Mouse (Mus musculus): ENCODE data around the gene Rasa3.

Rasa3 gene

GRCm38 (mm10) chr8:13647591-13647990 is 29.8 kb downstream of the Rasa3 start:
- no peak for DNase-seq

- DNase-seq: no peak
These were observed 32.3 kb downstream of the Rasa3 start for GRCm38 (mm10) chr8:13644932-13645676.

DNA sequence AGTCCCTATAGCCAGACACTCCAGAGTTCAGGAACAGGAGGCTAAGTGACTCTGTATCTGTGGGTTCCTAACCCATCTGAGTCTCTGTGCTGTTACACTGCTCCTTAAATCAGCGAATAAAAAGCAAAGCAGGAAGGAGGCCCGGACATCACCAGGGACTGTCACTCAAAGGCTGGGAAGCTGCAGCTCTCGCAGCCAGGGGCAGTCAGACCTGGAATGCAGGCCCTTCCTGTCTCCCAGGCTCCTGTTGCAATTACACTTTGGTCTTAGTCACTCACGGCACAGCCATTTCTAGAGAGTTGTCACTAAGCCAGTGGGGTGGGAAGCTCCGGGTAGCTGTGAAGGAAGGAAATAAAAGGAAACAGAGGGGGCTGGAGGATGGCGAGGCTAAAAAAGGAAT is 33.2 kb downstream of the Rasa3 start:
- no peak for DNase-seq

DNA sequence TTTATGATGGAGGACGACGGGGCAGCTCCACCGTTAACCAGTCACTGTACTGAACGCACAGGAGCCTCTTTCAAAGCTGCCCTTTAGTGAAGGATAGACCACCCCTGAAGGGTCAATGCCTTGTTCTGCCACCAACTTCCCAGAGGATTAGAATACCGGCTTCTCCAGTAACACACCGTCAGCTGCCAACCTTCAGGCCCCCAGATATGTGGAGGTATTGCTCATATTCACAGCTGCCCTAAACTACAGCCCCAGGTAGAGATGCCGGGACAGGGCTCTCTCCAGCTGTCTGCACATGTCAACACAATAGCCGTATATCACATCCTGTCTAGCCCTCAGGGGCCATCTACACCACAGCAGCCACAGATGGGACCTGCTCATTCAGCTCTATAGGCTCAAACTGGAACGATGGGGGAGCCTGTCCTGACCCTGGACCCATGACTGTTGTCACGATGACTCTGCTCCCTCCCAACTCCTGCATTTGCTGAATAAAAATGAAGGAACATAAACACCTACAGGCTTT is 34.7 kb downstream of the Rasa3 start:
- DNase-seq: no peak

DNA sequence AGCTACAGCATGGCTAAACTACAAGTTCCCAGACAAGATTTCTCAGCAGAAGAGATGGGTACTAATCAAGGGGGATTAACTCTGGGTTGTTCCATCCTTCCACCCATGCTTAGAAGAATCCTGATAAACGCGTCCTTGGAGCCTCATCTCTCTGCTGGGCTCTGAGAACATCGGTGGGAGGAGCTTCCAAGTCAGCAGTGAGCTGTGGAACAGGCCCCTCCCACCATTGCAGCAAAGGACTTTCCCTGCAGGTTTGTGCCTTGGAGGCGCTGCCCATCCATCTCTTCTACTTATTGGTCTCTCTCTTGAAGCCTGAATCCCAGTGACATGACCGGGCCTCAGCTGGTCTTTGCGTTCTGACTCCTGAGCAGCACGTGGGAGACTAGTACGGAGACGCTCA is 36.2 kb downstream of the Rasa3 start:
- no peak for DNase-seq

DNA sequence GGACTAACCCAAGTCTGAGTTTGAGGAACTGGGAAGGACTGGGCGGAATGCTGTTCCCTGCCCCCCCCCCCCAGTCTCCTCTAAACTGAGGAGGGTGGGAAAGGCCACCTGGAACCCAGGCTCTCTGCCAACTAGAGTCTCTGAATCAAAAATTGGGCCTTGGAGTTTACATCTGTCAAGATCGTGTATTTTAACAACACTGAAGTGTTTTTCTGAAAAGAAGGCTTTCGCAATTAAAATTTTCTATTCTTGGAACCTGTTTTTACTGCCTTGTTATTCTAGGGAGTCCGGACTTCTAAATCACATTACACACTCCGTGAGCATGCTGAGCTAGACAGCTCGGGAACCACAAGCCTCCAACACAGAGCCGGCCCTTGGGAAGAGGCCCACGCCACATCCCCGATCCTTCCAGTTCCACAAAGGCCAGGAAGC is 36.9 kb downstream of the Rasa3 start:
- DNase-seq: no peak

GRCm38 (mm10) chr8:13633107-13633506 is 44.3 kb downstream of the Rasa3 start:
- no peak for DNase-seq

GRCm38 (mm10) chr8:13632309-13632708 is 45.1 kb downstream of the Rasa3 start:
- DNase-seq: peak; percentile 45

- no peak for DNase-seq
These were observed 46.6 kb downstream of the Rasa3 start for GRCm38 (mm10) chr8:13630754-13631153.

GRCm38 (mm10) chr8:13630171-13630570 is 47.2 kb downstream of the Rasa3 start:
- DNase-seq: no peak

GRCm38 (mm10) chr8:13629351-13630090 is 47.9 kb downstream of the Rasa3 start:
- DNase-seq: no peak

DNA sequence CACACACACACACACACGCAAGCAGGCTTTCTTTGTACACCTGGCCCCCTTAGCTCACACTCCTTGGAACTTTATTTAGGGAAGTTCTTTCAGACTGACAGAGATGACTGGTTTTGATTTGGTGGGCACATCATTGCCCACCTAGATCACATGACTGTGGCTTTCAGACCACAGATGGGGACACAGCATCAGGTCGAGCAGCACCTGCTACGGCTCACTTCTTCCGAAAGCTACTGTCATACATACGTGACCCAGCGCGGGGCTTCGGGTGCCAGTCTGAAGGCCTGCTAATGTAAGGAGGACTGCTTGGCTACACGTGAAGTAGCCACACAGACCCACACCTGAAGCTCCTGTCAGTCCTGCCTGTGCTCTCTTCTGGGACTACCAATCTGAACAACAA is 49.3 kb downstream of the Rasa3 start:
- no peak for DNase-seq

DNA sequence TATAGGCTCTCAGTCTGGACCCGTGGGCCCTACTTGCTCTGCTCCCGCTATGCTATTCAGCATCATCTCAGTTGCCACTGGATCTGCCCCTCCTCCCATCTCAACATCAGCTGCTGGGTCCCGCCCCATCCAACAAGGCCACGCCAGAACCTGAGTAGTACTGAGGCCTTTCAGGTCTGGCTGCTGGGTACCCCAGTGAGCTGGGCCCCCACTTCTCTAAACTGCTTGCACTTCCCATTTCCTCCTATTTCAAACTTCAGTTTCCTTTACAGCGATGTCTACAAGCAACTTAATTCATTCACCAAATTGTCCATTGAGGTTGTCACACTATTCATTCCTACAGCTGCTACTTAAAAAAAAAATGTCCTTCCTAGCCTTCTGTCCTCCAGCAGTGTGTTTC is 49.8 kb downstream of the Rasa3 start:
- no peak for DNase-seq

DNA sequence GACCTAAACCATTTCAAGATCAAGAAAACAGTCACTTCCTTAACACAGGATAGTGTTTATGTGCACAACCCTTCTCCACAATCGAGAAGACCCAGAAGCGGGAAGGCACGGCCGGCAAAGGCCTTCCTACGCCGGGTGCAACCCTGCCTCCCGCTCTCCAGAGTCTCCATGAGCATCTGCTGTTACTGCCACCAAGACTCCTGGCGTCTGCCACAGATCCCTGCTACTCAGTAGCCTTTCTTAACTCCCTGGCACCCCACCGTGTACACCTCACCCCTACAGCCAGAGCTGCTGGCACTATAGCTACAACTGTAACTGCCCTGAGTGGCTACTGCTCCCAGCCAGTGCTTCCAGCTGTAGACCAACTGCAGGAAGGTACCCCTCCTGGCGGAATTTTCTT is 51.3 kb downstream of the Rasa3 start:
- DNase-seq: no peak

- no peak for DNase-seq
These were observed 52.0 kb downstream of the Rasa3 start for GRCm38 (mm10) chr8:13625281-13625970.

DNA sequence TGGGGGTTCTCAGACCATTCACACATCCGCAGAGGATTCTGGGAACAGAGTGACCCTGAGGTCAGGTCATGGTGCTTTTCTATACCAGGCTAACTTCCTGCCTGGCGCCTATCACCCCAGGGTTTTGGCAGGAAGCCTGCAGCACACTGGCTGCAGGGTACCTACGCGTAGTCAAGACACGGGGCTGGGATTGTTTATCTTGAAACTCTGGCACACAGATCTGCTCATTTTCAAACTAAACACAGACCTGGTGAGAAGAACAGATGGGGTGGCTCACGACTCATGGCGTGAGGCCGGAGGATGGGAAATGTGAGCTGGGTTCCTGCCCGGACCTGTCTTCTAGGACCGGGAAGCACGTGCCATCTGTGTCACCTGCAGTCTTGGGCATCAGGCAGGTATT is 52.5 kb downstream of the Rasa3 start:
- no peak for DNase-seq

GRCm38 (mm10) chr8:13623911-13624421 is 53.4 kb downstream of the Rasa3 start:
- no peak for DNase-seq

GRCm38 (mm10) chr8:13623038-13623750 is 54.2 kb downstream of the Rasa3 start:
- DNase-seq: no peak

GRCm38 (mm10) chr8:13620226-13620920 is 57.0 kb downstream of the Rasa3 start:
- DNase-seq: no peak

GRCm38 (mm10) chr8:13616831-13617505 is 60.4 kb downstream of the Rasa3 start:
- DNase-seq: no peak

- no peak for DNase-seq
These were observed 62.4 kb downstream of the Rasa3 start for GRCm38 (mm10) chr8:13614924-13615391.
